Mouse (Mus musculus) gastrocnemius, postnatal 25 days (tissue): ENCODE results near the gene Serp2. TPM values are rescaled to one million over a fixed set of nuclear protein-coding genes. Genes with fewer than 3 reads are reported as not detected.

ENCODE experiments used
- DNase-seq: peaks from one replicate; pipeline ENCODE4 v3.0.0; 2022
- total RNA-seq, 2 experiments: library from RNA; stranded (reverse); gene quantifications; 1 replicate in 1 of 2; 2 replicates in 1 of 2; pipeline ENCODE4 v1.2.3; 2021

The Serp2 gene
- total RNA-seq, 2 experiments from 2014 or later: 0.64 to 0.94 TPM

- DNase-seq: no peak
These were observed 59.5 kb downstream of the Serp2 start for GRCm38 (mm10) chr14:76497187-76497586.

GRCm38 (mm10) chr14:76495022-76495421, 61.7 kb downstream of the Serp2 start:
- DNase-seq: no peak

DNA sequence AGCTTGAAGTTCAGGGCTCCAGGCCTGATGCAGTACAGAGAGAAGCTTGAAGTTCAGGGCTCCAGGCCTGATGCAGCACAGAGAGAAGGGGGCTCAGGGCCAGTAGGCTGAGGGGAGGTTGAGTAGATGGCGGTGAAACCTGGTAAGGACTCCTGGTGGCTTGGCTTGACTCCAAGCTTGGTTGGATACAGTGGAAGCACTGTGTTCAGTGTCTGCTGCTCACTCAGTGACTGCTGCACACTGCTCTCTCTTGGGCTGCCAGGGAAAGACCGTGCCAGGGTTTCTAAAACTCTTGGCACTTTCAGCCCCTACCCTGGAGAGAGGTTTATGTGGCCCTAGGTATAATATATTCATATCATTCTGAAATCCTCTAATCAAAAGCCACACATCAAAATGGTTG, 67.6 kb downstream of the Serp2 start:
- no peak for DNase-seq

DNA sequence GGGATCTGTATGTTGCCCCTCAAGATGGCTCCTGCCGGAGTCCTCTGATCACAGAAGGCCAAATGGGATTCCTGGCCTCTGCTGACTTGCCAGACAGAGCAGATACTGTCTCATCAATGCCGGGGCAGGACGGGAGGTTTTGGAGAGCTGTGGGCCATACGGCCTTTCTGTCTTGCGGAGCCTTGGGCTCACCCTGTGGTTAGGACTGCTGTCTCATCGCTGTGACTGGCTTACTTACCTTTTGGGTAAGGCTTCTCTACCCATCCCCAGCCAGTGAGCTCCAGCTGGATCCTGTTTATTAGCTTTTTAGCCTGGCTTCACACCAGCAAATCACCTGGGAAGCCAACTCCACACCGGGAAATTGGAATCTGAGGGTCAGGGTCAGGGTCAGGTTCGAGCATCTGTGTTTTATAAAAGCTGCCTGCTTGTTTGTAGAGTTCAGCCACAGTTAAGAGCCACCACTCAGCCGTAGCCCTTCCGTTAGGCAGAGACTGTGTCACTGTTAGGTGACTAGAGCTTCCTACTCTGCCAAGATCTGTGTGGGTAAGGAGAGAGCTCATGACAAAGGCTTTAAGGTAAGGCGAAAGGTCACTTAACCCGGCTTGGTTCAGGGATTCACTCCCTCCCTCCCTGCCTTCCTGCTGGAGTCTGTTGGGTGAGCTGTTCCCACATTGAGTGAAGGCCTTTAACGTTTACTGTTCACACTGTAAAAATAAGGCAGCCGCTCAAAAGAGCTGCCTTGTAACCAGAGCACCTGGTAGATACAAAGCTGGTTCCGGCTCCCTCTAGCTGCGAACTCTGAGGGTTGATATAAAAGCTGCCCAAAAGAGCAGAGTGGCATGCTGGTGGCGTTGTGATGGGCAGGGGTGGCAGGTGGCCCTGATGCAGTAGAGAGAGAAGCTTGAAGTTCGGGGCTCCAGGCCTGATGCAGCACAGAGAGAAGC, 68.3 kb downstream of the Serp2 start:
- no peak for DNase-seq

GRCm38 (mm10) chr14:76487609-76488008, 69.1 kb downstream of the Serp2 start:
- DNase-seq: no peak

DNA sequence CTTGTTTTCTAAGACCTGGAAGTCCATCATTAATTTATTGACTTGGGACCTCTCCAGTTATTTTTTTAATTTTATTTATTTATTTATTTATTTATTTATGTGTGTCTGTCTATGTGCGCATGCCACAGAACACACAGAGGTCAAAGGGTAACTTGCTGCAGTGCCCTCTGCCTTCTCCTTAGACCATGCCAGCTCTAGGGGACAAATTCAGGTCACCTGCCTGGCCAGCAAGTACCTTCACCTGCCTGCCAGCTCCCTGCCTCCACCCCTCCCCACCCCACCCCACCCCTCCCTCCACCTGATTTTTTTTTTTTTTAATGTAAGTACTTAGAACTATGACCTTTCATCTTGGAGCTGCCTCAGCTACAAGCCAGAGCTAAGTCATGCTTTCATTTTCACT, 73.0 kb downstream of the Serp2 start:
- no peak for DNase-seq

Other genes starting within 250 kb of the Serp2 start
- 100 to 1,000 TPM in 1 of 2 experiments, 10 to 100 TPM in 1; 95.3 to 104 TPM for gene Tsc22d1, start 141.9 kb downstream of the Serp2 start, total RNA-seq